In the genomic region with DNA sequence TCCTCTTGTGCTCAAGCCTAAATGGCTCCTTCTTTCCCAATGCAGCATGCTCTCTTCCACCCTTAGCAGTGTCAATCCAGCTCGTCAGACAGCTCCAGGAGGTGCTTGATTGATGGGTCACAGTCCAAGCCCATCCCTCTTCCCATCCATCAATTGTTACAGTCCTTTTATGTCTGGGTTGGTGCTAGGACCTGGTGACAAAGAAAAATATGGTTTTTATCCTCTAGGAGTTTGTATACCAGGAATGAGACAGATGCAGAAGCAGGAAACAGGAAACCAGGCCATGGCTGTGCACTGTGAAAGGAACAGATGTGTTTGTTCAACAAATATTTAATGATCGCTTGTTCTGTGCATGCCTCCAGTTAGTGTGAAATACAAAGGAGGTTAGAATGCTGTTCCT, we compare ENCODE assay signal across 13 mouse cellular contexts. TPM values are rescaled to one million over a fixed set of nuclear protein-coding genes. Genes with fewer than 3 reads are reported as not detected.
DNase-seq lines count a peak whose midpoint lies in the region; ATAC-seq lines count a peak whose summit lies in the region.
"Had no signal": no experiment of that assay in that cellular context is flagged by ENCODE, and none has a peak within 500 bp of the region (broad histone marks: within the 10 kb centered on the region; RNA-seq: fewer than 3 reads in every experiment).

No protein-coding gene starts in this region.

- no peak overlapping the region for H3K9ac ChIP-seq in liver, embryonic 16.5 days (ENCODE audit: low read depth, low read length)
- H3K9ac ChIP-seq in liver, embryonic 11.5 days (ENCODE audit: low read depth, low read length) = no peak overlapping the region
- no peak overlapping the region for H3K9ac ChIP-seq in hindbrain, embryonic 16.5 days (ENCODE audit: low read depth, low read length)
- no peak overlapping the region for H3K9ac ChIP-seq in midbrain, embryonic 16.5 days (ENCODE audit: low read depth, low read length)

- H3K9me3 ChIP-seq in liver, embryonic 16.5 days (replicated peaks; ENCODE audit: control insufficient read depth, low read length) = no peaks in the 10 kb centered on the region
- no peaks in the 10 kb centered on the region for H3K9me3 ChIP-seq in liver, embryonic 11.5 days (ENCODE audit: control insufficient read depth, low read length)
- H3K9me3 ChIP-seq in hindbrain, embryonic 16.5 days (ENCODE audit: control insufficient read depth, low read length) = no peaks in the 10 kb centered on the region
- no peaks in the 10 kb centered on the region for H3K9me3 ChIP-seq in midbrain, embryonic 16.5 days (replicated peaks; ENCODE audit: control insufficient read depth, low read length, poor library complexity, severe bottlenecking)

- no peaks in the 10 kb centered on the region for H3K27me3 ChIP-seq in liver, embryonic 16.5 days (ENCODE audit: control insufficient read depth, insufficient read depth, low read depth, low read length)
- H3K27me3 ChIP-seq in liver, embryonic 11.5 days (replicated peaks; ENCODE audit: control insufficient read depth, insufficient read depth, low read length) = no peaks in the 10 kb centered on the region
- H3K27me3 ChIP-seq in hindbrain, embryonic 16.5 days (replicated peaks; ENCODE audit: control insufficient read depth, insufficient read depth, low read length) = no peaks in the 10 kb centered on the region
- H3K27me3 ChIP-seq in midbrain, embryonic 16.5 days (ENCODE audit: control insufficient read depth, insufficient read depth, low read depth, low read length) = no peaks in the 10 kb centered on the region

- peak; percentile 50; the same call in 1 of the 2 replicates for ATAC-seq in liver, embryonic 16.5 days (ENCODE audit: low read depth)
- no peak for ATAC-seq in liver, embryonic 11.5 days (replicated peaks; ENCODE audit: low FRiP score)
- ATAC-seq in hindbrain, embryonic 16.5 days = peak; percentile 63
- peak; percentile 66 for ATAC-seq in midbrain, embryonic 16.5 days
- ATAC-seq in monocyte, adult 5-6 weeks (replicated peaks; ENCODE audit: insufficient number of reproducible peaks, low FRiP score, low TSS enrichment, poor library complexity, severe bottlenecking) = no peak

- H3K27ac ChIP-seq in liver, embryonic 16.5 days (ENCODE audit: low read length) = no peak overlapping the region
- no peak overlapping the region for H3K27ac ChIP-seq in liver, embryonic 11.5 days (ENCODE audit: low read depth, low read length)
- no peak overlapping the region for H3K27ac ChIP-seq in hindbrain, embryonic 16.5 days (ENCODE audit: low read depth, low read length)
- peak overlapping the region; percentile 10; the same call in 1 of the 2 replicates for H3K27ac ChIP-seq in midbrain, embryonic 16.5 days (ENCODE audit: low read length)

- WGBS in liver, embryonic 16.5 days (ENCODE audit: insufficient replicate concordance) = 33% methylated on average over 2 of the region's 2 CpGs
- 43% methylated on average over 2 of the region's 2 CpGs for WGBS in liver, embryonic 11.5 days
- WGBS in hindbrain, embryonic 16.5 days = 25% methylated on average over 2 of the region's 2 CpGs
- 71% methylated on average over 2 of the region's 2 CpGs for WGBS in midbrain, embryonic 16.5 days

- DNase-seq in liver, embryonic 11.5 days (ENCODE audit: low spot score) = no peak
- DNase-seq in forelimb bud, embryonic 11.5 days (ENCODE audit: low read depth, low spot score) = peak; percentile 53
- DNase-seq in frontal cortex, postnatal 36 days (ENCODE audit: low spot score in 2 of 2) = no peak
- no peak for DNase-seq in thymus, postnatal 14 days
- DNase-seq: cerebellum, postnatal 36 days; thymus, postnatal 25 days had no signal

- no peak overlapping the region for H3K4me3 ChIP-seq in liver, embryonic 16.5 days (ENCODE audit: low read depth, low read length)
- H3K4me3 ChIP-seq in liver, embryonic 11.5 days (ENCODE audit: low read depth, low read length) = no peak overlapping the region
- H3K4me3 ChIP-seq in hindbrain, embryonic 16.5 days (ENCODE audit: low read length) = no peak overlapping the region
- H3K4me3 ChIP-seq in midbrain, embryonic 16.5 days (ENCODE audit: low read depth, low read length) = no peak overlapping the region
- H3K4me3 ChIP-seq: megakaryocyte, embryonic 14.5 days had no signal

- H3K36me3 ChIP-seq in liver, embryonic 16.5 days (ENCODE audit: control insufficient read depth, insufficient read depth) = no peaks in the 10 kb centered on the region
- H3K36me3 ChIP-seq in liver, embryonic 11.5 days (ENCODE audit: control insufficient read depth, insufficient read depth, low read length) = no peaks in the 10 kb centered on the region
- H3K36me3 ChIP-seq in hindbrain, embryonic 16.5 days (ENCODE audit: control insufficient read depth, insufficient read depth, low read length) = no peaks in the 10 kb centered on the region
- no peaks in the 10 kb centered on the region for H3K36me3 ChIP-seq in midbrain, embryonic 16.5 days (ENCODE audit: control insufficient read depth, insufficient read depth, low read length)

- no peak overlapping the region for H3K4me2 ChIP-seq in liver, embryonic 16.5 days (ENCODE audit: low read depth, low read length)
- H3K4me2 ChIP-seq in liver, embryonic 11.5 days = no peak overlapping the region
- no peak overlapping the region for H3K4me2 ChIP-seq in hindbrain, embryonic 16.5 days (ENCODE audit: low read length)
- H3K4me2 ChIP-seq in midbrain, embryonic 16.5 days (ENCODE audit: low read length) = no peak overlapping the region

- no peaks in the 10 kb centered on the region for H3K4me1 ChIP-seq in liver, embryonic 16.5 days (ENCODE audit: control insufficient read depth, low read depth, low read length)
- H3K4me1 ChIP-seq in liver, embryonic 11.5 days (replicated peaks; ENCODE audit: control insufficient read depth, insufficient read depth, low read length) = no peaks in the 10 kb centered on the region
- no peaks in the 10 kb centered on the region for H3K4me1 ChIP-seq in hindbrain, embryonic 16.5 days (ENCODE audit: control insufficient read depth, insufficient read depth, low read depth, low read length)
- no peaks in the 10 kb centered on the region for H3K4me1 ChIP-seq in midbrain, embryonic 16.5 days (ENCODE audit: control insufficient read depth, insufficient read depth, low read length)

RNA-seq across cellular contexts. Expression of a gene that starts 4.4 kb away (rescaled TPM):
- 0.04 TPM in 1 of 2 replicates, not detected in the other for polyA plus RNA-seq in liver, embryonic 16.5 days (2015; fragmentation: Nextera tagmentation; extraction: Ambion mirVana)
- not detected in 2 replicates for polyA plus RNA-seq in liver, embryonic 11.5 days (2014; fragmentation: Nextera tagmentation; extraction: Ambion mirVana)
- polyA plus RNA-seq in hindbrain, embryonic 16.5 days (2015; fragmentation: Nextera tagmentation; extraction: Ambion mirVana) = not detected in 2 replicates
- polyA plus RNA-seq in midbrain, embryonic 16.5 days (2015; fragmentation: Nextera tagmentation; extraction: Ambion mirVana) = not detected in 2 replicates
- total RNA-seq in monocyte, adult 5-6 weeks (2017) = not detected in 3 replicates
- total RNA-seq: left cerebral cortex, postnatal 10 days had no signal
- polyA plus RNA-seq: spleen, adult 2 months had no signal

Comparison
In these comparisons a context has a peak if more than half of its experiments do, and no peak if none do; other contexts are left out.
1. ATAC-seq: peak in liver, embryonic 16.5 days (single experiment), hindbrain, embryonic 16.5 days (single experiment) and midbrain, embryonic 16.5 days (single experiment); none in liver, embryonic 11.5 days (single experiment) and monocyte, adult 5-6 weeks (single experiment).